Mouse (Mus musculus) central nervous system, embryonic 14 days (tissue): ENCODE measurements around the gene Sync. TPM values are rescaled to one million over a fixed set of nuclear protein-coding genes. Genes with fewer than 3 reads are reported as not detected.

Source experiments
- polyA plus RNA-seq: library from polyadenylated mRNA; depleted of rRNA; stranded (reverse); fragments of >200 nt; gene quantifications from 2 replicates; pipeline ENCODE4 v1.2.3, GENCODE M21; 2012; rRNA removed

Sync gene
- 0.48 and 1.6 TPM in 2 replicates for polyA plus RNA-seq

DNA sequence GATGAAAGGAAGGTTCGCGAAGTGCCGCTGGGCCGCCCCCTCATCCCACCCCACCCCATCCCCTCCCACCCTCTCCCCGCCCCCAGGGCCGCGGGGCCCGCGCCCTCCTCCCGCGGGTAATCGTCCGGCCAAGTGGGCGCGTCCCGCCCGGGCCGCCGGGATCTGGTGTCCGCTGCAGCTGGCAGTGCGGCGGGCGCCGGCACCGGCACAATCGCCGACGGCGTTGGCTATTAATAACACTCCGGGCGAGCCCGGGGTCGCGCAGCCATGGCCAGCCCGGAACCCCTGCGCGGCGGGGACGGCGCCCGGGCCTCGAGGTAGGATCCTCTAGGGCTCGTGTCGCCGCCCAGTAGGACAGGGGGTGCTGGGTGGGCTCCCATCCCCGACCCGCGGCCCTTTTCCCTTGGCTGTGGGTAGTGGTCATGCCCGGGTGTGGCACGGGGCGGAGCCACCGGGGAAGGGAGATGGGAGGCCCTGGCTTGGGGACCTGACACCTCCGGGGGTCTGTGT, at the start of gene Sync:
Gene Sync, plus strand, starts transcription at position 146 of the 510 bp plus-strand sequence.

DNA sequence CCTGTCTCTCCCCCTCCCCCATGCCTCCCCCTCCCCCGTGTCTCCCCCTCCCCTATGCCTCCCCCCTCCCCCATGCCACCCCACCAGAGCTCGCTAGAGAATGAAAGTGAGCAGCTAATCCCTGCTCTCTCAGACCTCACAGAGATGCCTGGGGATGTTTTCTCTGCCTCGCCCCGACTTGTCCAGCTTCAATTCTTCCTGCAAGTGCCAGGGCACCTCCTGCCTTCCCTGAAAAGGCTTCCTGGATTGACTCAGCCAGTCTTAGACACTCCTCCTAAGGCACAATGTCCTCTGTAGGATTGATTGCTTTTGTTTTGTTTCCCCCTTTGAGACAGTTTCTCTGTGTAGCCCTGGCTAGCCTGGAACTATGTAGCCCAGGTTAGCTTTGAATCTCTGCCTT, 26.2 kb upstream of the Sync start, which contains the start of gene C77080:
Gene C77080, minus strand, starts transcription at position 209 of the 400 bp plus-strand sequence.

DNA sequence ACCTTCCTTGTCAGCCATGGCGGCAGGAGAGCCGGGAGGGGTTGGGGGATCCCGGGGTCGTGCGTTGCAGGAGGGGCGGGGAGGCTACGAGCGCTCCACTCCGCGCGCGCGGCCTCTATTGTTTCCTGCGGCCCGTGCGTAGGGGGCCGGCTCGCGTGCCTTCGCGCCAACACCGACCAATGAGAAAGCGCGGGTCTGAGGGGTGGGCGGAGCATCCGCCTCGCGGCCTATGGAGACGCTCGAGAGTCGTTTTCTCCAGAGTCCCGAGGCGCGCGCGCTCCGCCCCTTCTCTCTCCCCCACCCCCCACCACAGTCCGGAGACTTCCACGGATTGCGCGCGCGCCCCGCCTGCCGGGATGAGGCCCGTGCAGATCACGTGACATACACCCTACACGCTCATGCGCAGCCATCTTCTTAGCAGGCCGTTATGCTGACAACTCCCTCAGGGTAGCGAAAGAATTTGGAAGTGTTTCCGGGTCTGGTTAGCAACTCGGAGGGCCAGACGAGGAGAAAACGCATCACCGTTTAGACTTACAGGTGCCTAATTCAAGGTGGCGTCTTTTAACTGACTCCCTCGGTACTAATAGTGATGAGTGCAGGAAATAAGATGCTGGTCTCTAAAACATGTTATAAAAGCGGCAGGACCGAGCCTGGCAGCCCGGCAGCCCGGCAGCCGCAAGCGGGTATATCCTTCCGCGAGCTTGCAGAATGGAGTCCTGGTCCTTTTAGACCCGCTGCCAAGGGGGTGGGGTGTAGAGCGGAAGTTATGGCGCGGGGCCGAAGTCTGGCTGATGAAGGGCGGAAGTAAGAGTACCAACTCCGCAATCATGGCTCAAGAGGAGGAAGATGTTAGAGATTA, 48.0 kb downstream of the Sync start, which contains the start of the genes Rbbp4 and Zbtb8os:
Gene Rbbp4, minus strand, starts transcription at position 155 of the 859 bp plus-strand sequence.
Gene Zbtb8os, plus strand, starts transcription at position 480 of the 859 bp plus-strand sequence.

Other genes with a start within 250 kb of the Sync start
- 73.7 and 75.8 TPM in 2 replicates for gene Rnf19b, start 229.3 kb upstream of the Sync start, polyA plus RNA-seq
- 0.10 and 1.6 TPM in 2 replicates for gene Tmem54, start 182.1 kb upstream of the Sync start, polyA plus RNA-seq
- gene Hpca, start 165.6 kb upstream of the Sync start, polyA plus RNA-seq = 40.4 and 49.1 TPM in 2 replicates
- gene Fndc5, start 150.6 kb upstream of the Sync start, polyA plus RNA-seq = 5.7 and 10.2 TPM in 2 replicates
- gene S100pbp, start 97.9 kb upstream of the Sync start, polyA plus RNA-seq = 32.3 and 35.0 TPM in 2 replicates
- gene Yars, start 97.9 kb upstream of the Sync start, polyA plus RNA-seq = 71.3 and 71.4 TPM in 2 replicates
- 9.8 and 13.8 TPM in 2 replicates for gene C77080, start 26.2 kb upstream of the Sync start, polyA plus RNA-seq
- 115 and 134 TPM in 2 replicates for gene Rbbp4, start 47.8 kb downstream of the Sync start, polyA plus RNA-seq
- gene Zbtb8os, start 48.1 kb downstream of the Sync start, polyA plus RNA-seq = 27.3 and 32.9 TPM in 2 replicates
- 16.9 and 18.8 TPM in 2 replicates for gene Zbtb8a, start 90.5 kb downstream of the Sync start, polyA plus RNA-seq
- 5.6 and 6.8 TPM in 2 replicates for gene Zbtb8b, start 153.2 kb downstream of the Sync start, polyA plus RNA-seq
- 28.6 and 30.8 TPM in 2 replicates for gene Bsdc1, start 174.0 kb downstream of the Sync start, polyA plus RNA-seq
- 0.14 and 0.18 TPM in 2 replicates for gene Tssk3, start 203.4 kb downstream of the Sync start, polyA plus RNA-seq
- 0.26 TPM in 1 of 2 replicates, not detected in the other for gene Fam229a, start 203.6 kb downstream of the Sync start, polyA plus RNA-seq
- 1,353 and 1,492 TPM in 2 replicates for gene Marcksl1, start 226.0 kb downstream of the Sync start, polyA plus RNA-seq